Mouse (Mus musculus) thymus, adult 2 months (tissue): ENCODE measurements around the gene Clk1.

Experiments used
- CTCF ChIP-seq: fragments of 200-500 bp; IDR thresholded peaks from 2 replicates; pipeline ENCODE4 v1.5.1; 2012; ENCODE audit warnings: mild to moderate bottlenecking, control low read depth, low read length, moderate library complexity, borderline replicate concordance; ENCODE audit not compliant: control insufficient read depth, poor library complexity, insufficient read depth; ENCODE audit errors: extremely low read depth
- POLR2A ChIP-seq: fragments of 200-500 bp; IDR thresholded peaks from 2 replicates; pipeline ENCODE4 v1.6.1; 2012; ENCODE audit warnings: mild to moderate bottlenecking, low read length, control low read depth, moderate library complexity; ENCODE audit not compliant: control insufficient read depth, poor library complexity, insufficient read depth; ENCODE audit errors: extremely low read depth

GRCm38 (mm10) chr1:58422879-58423278, 987 bp downstream of the Clk1 start:
- no peak for TF ChIP-seq CTCF
- no peak for TF ChIP-seq POLR2A
